Mouse (Mus musculus) MEL (cell line): ENCODE data around the gene Ubac2. TPM values are rescaled to one million over a fixed set of nuclear protein-coding genes. Genes with fewer than 3 reads are reported as not detected.

ENCODE experiments used
- DNase-seq: peaks from one replicate; pipeline ENCODE4 v3.0.0; 2011; ENCODE audit warnings: low read depth, low spot score
- H3K27ac ChIP-seq: 2 replicates; pipeline ENCODE4 v1.5.1; 2012; ENCODE audit warnings: low read depth, mild to moderate bottlenecking, control low read depth, low read length, moderate library complexity; ENCODE audit not compliant: control insufficient read depth
- H3K27me3 ChIP-seq, 2 experiments: fragments of 150-350 bp in 1 of 2; sonication (generic) in 1 of 2; 2 replicates each; pipeline ENCODE4 v1.6.1; 2012; ENCODE audit warnings: low read length in 2 of 2, mild to moderate bottlenecking in 2 of 2, improper control_type of control experiment in 1 of 2, moderate library complexity in 1 of 2; ENCODE audit not compliant: insufficient read depth in 2 of 2, control insufficient read depth in 1 of 2
- H3K36me3 ChIP-seq, 2 experiments: 2 replicates each; pipeline ENCODE4 v1.6.1; 2012 to 2014; ENCODE audit warnings: low read length in 2 of 2, improper control_type of control experiment in 1 of 2, inconsistent platforms in 1 of 2, mild to moderate bottlenecking in 1 of 2; ENCODE audit not compliant: insufficient read depth in 2 of 2, control insufficient read depth in 1 of 2
- H3K4me1 ChIP-seq, 2 experiments: fragments of 150-350 bp in 1 of 2; sonication (generic) in 1 of 2; 2 replicates each; pipeline ENCODE4 v1.6.1; 2012; ENCODE audit warnings: low read length in 2 of 2, improper control_type of control experiment in 1 of 2, mild to moderate bottlenecking in 1 of 2; ENCODE audit not compliant: insufficient read depth in 2 of 2, control insufficient read depth in 1 of 2
- H3K4me3 ChIP-seq, 2 experiments: fragments of 150-350 bp in 1 of 2; sonication (generic) in 1 of 2; 2 replicates each; pipeline ENCODE4 v1.5.1; 2012; ENCODE audit warnings: low read depth in 2 of 2, low read length in 2 of 2, mild to moderate bottlenecking in 2 of 2, moderate library complexity in 2 of 2, control low read depth in 1 of 2, improper control_type of control experiment in 1 of 2; ENCODE audit not compliant: control insufficient read depth in 1 of 2, insufficient read depth in 1 of 2
- H3K79me2 ChIP-seq: 2 replicates; pipeline ENCODE4 v1.6.1; 2012; ENCODE audit warnings: mild to moderate bottlenecking, low read length, moderate library complexity; ENCODE audit not compliant: control insufficient read depth, poor library complexity, insufficient read depth
- H3K9ac ChIP-seq: 2 replicates; pipeline ENCODE4 v1.6.1; 2012; ENCODE audit warnings: low read depth, mild to moderate bottlenecking, control low read depth, low read length, moderate library complexity; ENCODE audit not compliant: control insufficient read depth, poor library complexity, severe bottlenecking
- H3K9me3 ChIP-seq: fragments of 150-350 bp; sonication (generic); replicated peaks from 2 replicates; pipeline ENCODE4 v1.6.1; 2012; ENCODE audit warnings: mild to moderate bottlenecking, low read length, improper control_type of control experiment, moderate library complexity; ENCODE audit not compliant: insufficient read depth
- BHLHE40 ChIP-seq: IDR thresholded peaks from 2 replicates; pipeline ENCODE4 v1.6.1; 2012; ENCODE audit warnings: low read depth, mild to moderate bottlenecking, inconsistent platforms, low read length, improper control_type of control experiment, borderline replicate concordance
- CHD2 ChIP-seq: IDR thresholded peaks from 2 replicates; pipeline ENCODE4 v1.6.1; 2011; ENCODE audit warnings: low read length, improper control_type of control experiment
- CTCF ChIP-seq, 3 experiments: IDR thresholded peaks in 2 of 3; conservative IDR thresholded peaks in 1 of 3; 2 replicates each; pipeline ENCODE4 v1.5.1; 2011 to 2012; ENCODE audit warnings: low read length in 3 of 3, low read depth in 2 of 3, mild to moderate bottlenecking in 2 of 3, improper control_type of control experiment in 1 of 3, inconsistent platforms in 1 of 3, mixed read lengths in 1 of 3, moderate library complexity in 1 of 3; ENCODE audit not compliant: control insufficient read depth in 1 of 3, insufficient read depth in 1 of 3, poor library complexity in 1 of 3, severe bottlenecking in 1 of 3
- E2F4 ChIP-seq: IDR thresholded peaks from 2 replicates; pipeline ENCODE4 v1.6.1; 2011; ENCODE audit warnings: low read depth, low read length, improper control_type of control experiment, borderline replicate concordance
- EP300 ChIP-seq, 2 experiments: IDR thresholded peaks; 2 replicates each; pipeline ENCODE4 v1.6.1; 2011; ENCODE audit warnings: improper control_type of control experiment in 2 of 2, low read length in 2 of 2, low read depth in 1 of 2, mild to moderate bottlenecking in 1 of 2
- ETS1 ChIP-seq: IDR thresholded peaks from 2 replicates; pipeline ENCODE4 v1.6.1; 2012; ENCODE audit warnings: low read depth, mild to moderate bottlenecking, inconsistent platforms, low read length, improper control_type of control experiment, moderate library complexity
- HCFC1 ChIP-seq: IDR thresholded peaks from 2 replicates; pipeline ENCODE4 v1.6.1; 2012; ENCODE audit warnings: low read depth, mild to moderate bottlenecking, inconsistent platforms, low read length, improper control_type of control experiment, moderate library complexity
- MAFK ChIP-seq: IDR thresholded peaks from 2 replicates; pipeline ENCODE4 v1.6.1; 2011; ENCODE audit warnings: low read depth, mild to moderate bottlenecking, low read length, improper control_type of control experiment, borderline replicate concordance
- MAX ChIP-seq: IDR thresholded peaks from 2 replicates; pipeline ENCODE4 v1.6.1; 2011; ENCODE audit warnings: low read length, improper control_type of control experiment
- MEF2A ChIP-seq: IDR thresholded peaks from 2 replicates; pipeline ENCODE4 v1.6.1; 2014; ENCODE audit warnings: low read depth, mild to moderate bottlenecking, inconsistent platforms, low read length, improper control_type of control experiment; ENCODE audit not compliant: poor library complexity, insufficient replicate concordance, severe bottlenecking; ENCODE audit errors: extremely low read depth
- MYB ChIP-seq: IDR thresholded peaks from 2 replicates; pipeline ENCODE4 v1.6.1; 2011; ENCODE audit warnings: mild to moderate bottlenecking, low read depth, low read length, improper control_type of control experiment
- POLR2AphosphoS5 ChIP-seq: IDR thresholded peaks from 2 replicates; pipeline ENCODE4 v1.6.1; 2012; ENCODE audit warnings: low read depth, borderline replicate concordance, mild to moderate bottlenecking, inconsistent platforms, low read length, moderate library complexity, mixed read lengths
- TAL1 ChIP-seq: IDR thresholded peaks from 2 replicates; pipeline ENCODE4 v1.6.1; 2012; ENCODE audit warnings: mild to moderate bottlenecking, inconsistent platforms, low read length, moderate library complexity, mixed read lengths
- UBTF ChIP-seq: IDR thresholded peaks from 2 replicates; pipeline ENCODE4 v1.6.1; 2012; ENCODE audit warnings: low read depth, mild to moderate bottlenecking, inconsistent platforms, low read length, improper control_type of control experiment, moderate library complexity, borderline replicate concordance; ENCODE audit not compliant: insufficient read depth
- USF1 ChIP-seq: IDR thresholded peaks from 2 replicates; pipeline ENCODE4 v1.6.1; 2014; ENCODE audit warnings: low read depth, mild to moderate bottlenecking, inconsistent platforms, low read length, improper control_type of control experiment, moderate library complexity
- ZC3H11A ChIP-seq: IDR thresholded peaks from 2 replicates; pipeline ENCODE4 v1.6.1; 2012; ENCODE audit warnings: low read depth, mild to moderate bottlenecking, inconsistent platforms, low read length, improper control_type of control experiment
- ZKSCAN1 ChIP-seq: IDR thresholded peaks from 2 replicates; pipeline ENCODE4 v1.6.1; 2012; ENCODE audit warnings: low read depth, mild to moderate bottlenecking, inconsistent platforms, low read length, improper control_type of control experiment, moderate library complexity
- ZMIZ1 ChIP-seq: IDR thresholded peaks from 2 replicates; pipeline ENCODE4 v1.6.1; 2012; ENCODE audit warnings: low read depth, mild to moderate bottlenecking, inconsistent platforms, low read length, improper control_type of control experiment, moderate library complexity
- ZNF384 ChIP-seq: IDR thresholded peaks from 2 replicates; pipeline ENCODE4 v1.6.1; 2012; ENCODE audit warnings: low read depth, mild to moderate bottlenecking, inconsistent platforms, low read length, improper control_type of control experiment
- polyA plus RNA-seq, 2 experiments: library from polyadenylated mRNA; stranded (reverse) in 1 of 2; unstranded in 1 of 2; fragments of >175 nt in 1 of 2; fragments of >200 nt in 1 of 2; gene quantifications; 2 replicates each; pipeline versions ENCODE4 v1.2.1 to v1.2.4; 2012; ENCODE audit warnings: low replicate concordance in 2 of 2, low read depth in 1 of 2; ENCODE audit not compliant: insufficient read length in 2 of 2, insufficient read depth in 1 of 2, missing spikeins in 1 of 2
- total RNA-seq: library from RNA; depleted of rRNA; stranded (reverse); fragments of 300-350 nt; gene quantifications from 2 replicates; pipeline ENCODE4 v1.2.3, GENCODE M21; 2012

Ubac2 gene
- total and polyA plus RNA-seq, 3 experiments: 32.9 to 44.8 TPM; not detected in 1

GRCm38 (mm10) chr14:121962128-121962890 lies 83.9 kb downstream of the Ubac2 start:
- H3K79me2 ChIP-seq: no peaks in the 10 kb centered on the region
- H3K36me3 ChIP-seq: peaks cover 0 to 20% of the 10 kb centered on the region in 2 experiments; a peak in 2 of 4 replicates
- H3K9me3 ChIP-seq: no peaks in the 10 kb centered on the region
- H3K27me3 ChIP-seq: no peaks in the 10 kb centered on the region
- no peak for DNase-seq
- H3K9ac ChIP-seq: no peak overlapping the region
- H3K4me1 ChIP-seq: peaks cover 5 to 30% of the 10 kb centered on the region in 2 experiments
- no peak overlapping the region for H3K4me3 ChIP-seq
- TF ChIP-seq ZC3H11A (no peak), USF1 (no peak), ZKSCAN1 (no peak), MEF2A (no peak), HCFC1 (no peak), POLR2AphosphoS5 (no peak), UBTF (no peak), E2F4 (no peak), EP300 (IDR thresholded peaks at IDR 0.05; ENCODE audit: low read depth in 1 of 2, low read length in 2 of 2) (no peak), ZNF384 (no peak), MAFK (no peak), TAL1 (no peak), CHD2 (no peak), ZMIZ1 (no peak), BHLHE40 (no peak), ETS1 (no peak), CTCF (IDR thresholded peaks at IDR 0.05 in 2 of 3, conservative IDR thresholded peaks at IDR 0.05 in 1 of 3; ENCODE audit: control insufficient read depth in 1 of 3, insufficient read depth in 1 of 3, low read depth in 2 of 3, low read length in 3 of 3, poor library complexity in 1 of 3, severe bottlenecking in 1 of 3) (no peak), MYB (no peak), MAX (no peak)
- TF ChIP-seq, all 39 proteins: peak for 0
- no peak overlapping the region for H3K27ac ChIP-seq
